Mouse (Mus musculus) midbrain, embryonic 13.5 days (tissue): Measurements from ENCODE around the gene Camk1d. TPM values are rescaled to one million over a fixed set of nuclear protein-coding genes. Genes with fewer than 3 reads are reported as not detected.

ENCODE experiments used
- ATAC-seq: fragments of 200-750 bp; cut with Nextera tagmentation; 2 replicates; pipeline ENCODE4 v1.8.0; 2017; ENCODE audit warnings: mild to moderate bottlenecking, moderate TSS enrichment, moderate library complexity
- H3K27ac ChIP-seq: fragments of 300-500 bp; sonication (generic); 2 replicates; pipeline ENCODE4 v1.5.1; 2015; ENCODE audit warnings: inconsistent platforms, mild to moderate bottlenecking, moderate library complexity
- H3K27me3 ChIP-seq: fragments of 300-500 bp; sonication (generic); 2 replicates; pipeline ENCODE4 v1.6.1; 2015; ENCODE audit warnings: mild to moderate bottlenecking, inconsistent platforms
- H3K36me3 ChIP-seq: fragments of 300-500 bp; sonication (generic); 2 replicates; pipeline ENCODE4 v1.6.1; 2015; ENCODE audit warnings: mild to moderate bottlenecking, inconsistent platforms
- H3K4me1 ChIP-seq: fragments of 300-500 bp; sonication (generic); replicated peaks from 2 replicates; pipeline ENCODE4 v1.6.1; 2015; ENCODE audit warnings: inconsistent platforms
- H3K4me2 ChIP-seq: fragments of 300-500 bp; sonication (generic); replicated peaks from 2 replicates; pipeline ENCODE4 v1.6.1; 2015; ENCODE audit warnings: moderate library complexity, mild to moderate bottlenecking, inconsistent platforms
- H3K4me3 ChIP-seq: fragments of 300-500 bp; sonication (generic); replicated peaks from 2 replicates; pipeline ENCODE4 v1.5.1; 2015; ENCODE audit warnings: mild to moderate bottlenecking, inconsistent platforms
- H3K9ac ChIP-seq: fragments of 300-500 bp; sonication (generic); replicated peaks from 2 replicates; pipeline ENCODE4 v1.6.1; 2015; ENCODE audit warnings: mild to moderate bottlenecking, inconsistent platforms
- H3K9me3 ChIP-seq: fragments of 300-500 bp; sonication (generic); 2 replicates; pipeline ENCODE4 v1.6.1; 2016; ENCODE audit warnings: mild to moderate bottlenecking, inconsistent platforms
- WGBS: fragments of 180-500 bp; shearing (Covaris S2); methylation state at CpG from one replicate; pipeline ENCODE4 v1.1.7; 2015; 5-methylcytosine and 5-hydroxymethylcytosine counted together
- polyA plus RNA-seq: library from polyadenylated mRNA; unstranded; fragments of >200 nt; fragmentation: Nextera tagmentation; extraction: Ambion mirVana; gene quantifications from 2 replicates; pipeline ENCODE4 v1.2.1, GENCODE M21; 2015

Camk1d gene
- polyA plus RNA-seq, 1 experiment from 2014 or later, result 3.9 TPM

DNA sequence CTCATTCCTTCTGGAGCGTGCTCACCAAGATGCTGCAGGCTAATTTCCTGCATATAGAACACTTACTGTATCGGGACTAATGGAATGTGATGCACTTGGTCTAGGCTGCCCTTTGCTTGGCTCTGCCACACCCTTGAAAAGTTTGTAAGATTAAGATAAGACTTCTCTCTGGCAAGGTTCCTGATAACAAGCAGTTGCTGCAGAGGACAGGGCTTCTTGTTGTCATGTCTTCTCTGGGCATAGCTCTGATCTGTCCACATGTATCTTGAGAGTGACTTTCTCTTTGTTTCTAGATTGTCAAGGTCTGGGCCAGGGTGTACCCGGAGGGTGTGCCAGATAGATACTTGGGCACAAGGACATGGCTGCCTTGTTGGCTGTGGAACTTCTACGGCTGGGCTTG is 398.1 kb downstream of the Camk1d start:
- Histone ChIP-seq H3K9ac (no peak overlapping the region), H3K27me3 (peaks cover 49% of the 10 kb centered on the region)

GRCm38 (mm10) chr2:5315291-5315828 is 399.0 kb downstream of the Camk1d start:
- Histone ChIP-seq H3K27me3 (peaks cover 52% of the 10 kb centered on the region), H3K9me3 (no peaks in the 10 kb centered on the region), H3K4me2 (no peak overlapping the region), H3K9ac (no peak overlapping the region), H3K27ac (peak overlapping the region; percentile 49; the same call in 1 of the 2 replicates), H3K4me3 (no peak overlapping the region), H3K4me1 (peaks cover 18% of the 10 kb centered on the region), H3K36me3 (no peaks in the 10 kb centered on the region)
- 46% methylated on average over 8 of the region's 8 CpGs for WGBS
- no peak for ATAC-seq

More for the DNA sequence above, 398.1 kb downstream of the Camk1d start:
- Histone ChIP-seq H3K4me2 (no peak overlapping the region), H3K36me3 (no peaks in the 10 kb centered on the region), H3K9me3 (no peaks in the 10 kb centered on the region), H3K4me3 (no peak overlapping the region), H3K4me1 (peaks cover 18% of the 10 kb centered on the region), H3K27ac (no peak overlapping the region)
- WGBS, result 95% methylated on average over 4 of the region's 4 CpGs
- ATAC-seq, result no peak

DNA sequence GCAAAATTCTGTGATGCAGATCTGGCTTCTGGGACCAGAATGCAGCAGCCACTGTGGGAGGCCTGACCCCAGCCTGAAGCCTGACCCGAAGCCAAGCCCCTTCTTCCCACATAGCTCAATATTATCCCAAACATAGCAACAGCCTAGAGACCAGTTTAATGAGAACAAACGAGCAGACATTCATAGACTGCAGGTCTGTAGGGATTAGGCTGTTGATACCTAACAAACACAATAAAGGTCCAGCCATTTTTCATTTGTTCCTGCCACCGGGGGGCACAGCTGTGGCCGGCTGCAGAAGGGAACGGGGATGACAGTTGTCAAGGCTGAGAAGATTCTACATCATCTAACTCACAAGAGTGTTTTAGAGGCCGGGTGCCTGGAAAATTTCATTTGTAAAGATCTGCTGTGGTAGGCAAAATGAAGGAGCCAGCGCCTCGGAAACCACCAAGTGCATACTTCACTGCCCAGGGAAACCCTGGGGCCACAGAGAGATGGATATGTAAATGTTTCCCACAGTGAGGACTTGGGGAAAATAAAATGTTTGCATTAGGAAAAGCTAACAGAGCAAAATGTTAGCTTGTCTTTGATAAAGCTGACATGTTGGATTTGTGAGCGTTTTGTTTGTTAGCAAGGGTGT is 399.7 kb downstream of the Camk1d start:
- no peak overlapping the region for H3K9ac ChIP-seq
- H3K4me3 ChIP-seq, result no peak overlapping the region
- ATAC-seq, result peak; percentile 91
- no peaks in the 10 kb centered on the region for H3K36me3 ChIP-seq
- H3K27me3 ChIP-seq, result peaks cover 50% of the 10 kb centered on the region
- peak overlapping the region; percentile 49; the same call in 1 of the 2 replicates for H3K27ac ChIP-seq
- H3K9me3 ChIP-seq, result no peaks in the 10 kb centered on the region
- H3K4me2 ChIP-seq, result no peak overlapping the region
- WGBS, result 6% methylated on average over 9 of the region's 9 CpGs
- H3K4me1 ChIP-seq, result peaks cover 18% of the 10 kb centered on the region

GRCm38 (mm10) chr2:5305156-5305555 is 409.2 kb downstream of the Camk1d start:
- WGBS, result 78% methylated on average over 3 of the region's 3 CpGs
- H3K4me1 ChIP-seq, result no peaks in the 10 kb centered on the region
- no peaks in the 10 kb centered on the region for H3K27me3 ChIP-seq
- ATAC-seq, result no peak
- H3K27ac ChIP-seq, result no peak overlapping the region
- no peak overlapping the region for H3K4me2 ChIP-seq
- no peak overlapping the region for H3K4me3 ChIP-seq
- no peaks in the 10 kb centered on the region for H3K9me3 ChIP-seq
- H3K36me3 ChIP-seq, result no peaks in the 10 kb centered on the region
- no peak overlapping the region for H3K9ac ChIP-seq

DNA sequence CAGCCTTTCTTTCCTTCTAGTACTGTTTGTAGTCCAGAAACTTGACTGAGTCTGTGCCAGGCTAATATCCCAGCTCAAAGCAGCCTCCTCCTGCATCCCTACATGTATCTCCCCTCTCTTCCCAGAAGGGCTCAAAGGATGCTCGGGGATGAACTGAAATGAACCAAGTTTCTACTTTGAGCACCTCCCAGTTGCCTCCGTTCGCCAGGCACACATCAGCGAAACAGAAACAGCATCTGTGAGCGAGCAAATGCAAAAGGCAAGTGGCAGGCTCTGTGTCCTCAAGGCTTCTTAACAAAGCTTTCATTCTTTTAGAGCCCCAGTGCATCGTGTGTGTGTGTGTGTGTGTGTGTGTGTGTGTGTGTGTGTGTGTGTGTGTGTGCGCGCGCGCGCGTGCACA is 409.9 kb downstream of the Camk1d start:
- H3K36me3 ChIP-seq, result no peaks in the 10 kb centered on the region

GRCm38 (mm10) chr2:5301286-5301685 is 413.0 kb downstream of the Camk1d start:
- H3K9ac ChIP-seq, result no peak overlapping the region

More for the DNA sequence above, 409.9 kb downstream of the Camk1d start:
- Histone ChIP-seq H3K4me3 (no peak overlapping the region), H3K9ac (no peak overlapping the region), H3K27ac (no peak overlapping the region), H3K9me3 (no peaks in the 10 kb centered on the region), H3K27me3 (no peaks in the 10 kb centered on the region), H3K4me2 (no peak overlapping the region), H3K4me1 (no peaks in the 10 kb centered on the region)
- ATAC-seq, result no peak
- WGBS, result 81% methylated on average over 12 of the region's 12 CpGs

DNA sequence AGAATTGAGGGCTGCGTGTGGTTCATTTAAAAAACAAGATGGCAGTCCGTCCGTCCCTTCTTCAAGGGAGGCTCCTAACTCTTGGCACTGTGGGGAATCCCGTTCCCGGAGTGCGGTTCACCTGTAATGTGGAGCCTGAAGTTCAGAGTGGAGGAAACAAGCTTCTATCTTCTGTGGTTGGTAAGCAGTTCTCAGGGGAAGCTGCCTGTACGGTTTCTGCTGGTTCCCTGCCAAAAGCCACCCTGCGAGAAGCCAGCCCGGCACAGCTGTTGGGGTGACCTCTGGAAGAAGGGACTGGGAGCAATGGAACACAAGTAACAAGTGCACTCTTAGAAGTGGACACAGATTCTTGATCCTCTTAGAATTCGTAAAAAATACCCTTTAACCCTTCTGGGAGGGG is 416.2 kb downstream of the Camk1d start:
- 90% methylated on average over 10 of the region's 10 CpGs for WGBS
- no peaks in the 10 kb centered on the region for H3K4me1 ChIP-seq
- H3K9me3 ChIP-seq, result no peaks in the 10 kb centered on the region
- no peak overlapping the region for H3K9ac ChIP-seq
- no peak overlapping the region for H3K4me2 ChIP-seq
- no peak for ATAC-seq
- H3K27me3 ChIP-seq, result no peaks in the 10 kb centered on the region
- no peak overlapping the region for H3K27ac ChIP-seq
- H3K4me3 ChIP-seq, result no peak overlapping the region
- H3K36me3 ChIP-seq, result no peaks in the 10 kb centered on the region

More at GRCm38 (mm10) chr2:5301286-5301685, 413.0 kb downstream of the Camk1d start:
- Histone ChIP-seq H3K9me3 (no peaks in the 10 kb centered on the region), H3K4me2 (no peak overlapping the region), H3K27ac (no peak overlapping the region), H3K27me3 (no peaks in the 10 kb centered on the region), H3K4me1 (no peaks in the 10 kb centered on the region), H3K4me3 (no peak overlapping the region), H3K36me3 (no peaks in the 10 kb centered on the region)
- ATAC-seq, result no peak
- 94% methylated on average over 12 of the region's 12 CpGs for WGBS

DNA sequence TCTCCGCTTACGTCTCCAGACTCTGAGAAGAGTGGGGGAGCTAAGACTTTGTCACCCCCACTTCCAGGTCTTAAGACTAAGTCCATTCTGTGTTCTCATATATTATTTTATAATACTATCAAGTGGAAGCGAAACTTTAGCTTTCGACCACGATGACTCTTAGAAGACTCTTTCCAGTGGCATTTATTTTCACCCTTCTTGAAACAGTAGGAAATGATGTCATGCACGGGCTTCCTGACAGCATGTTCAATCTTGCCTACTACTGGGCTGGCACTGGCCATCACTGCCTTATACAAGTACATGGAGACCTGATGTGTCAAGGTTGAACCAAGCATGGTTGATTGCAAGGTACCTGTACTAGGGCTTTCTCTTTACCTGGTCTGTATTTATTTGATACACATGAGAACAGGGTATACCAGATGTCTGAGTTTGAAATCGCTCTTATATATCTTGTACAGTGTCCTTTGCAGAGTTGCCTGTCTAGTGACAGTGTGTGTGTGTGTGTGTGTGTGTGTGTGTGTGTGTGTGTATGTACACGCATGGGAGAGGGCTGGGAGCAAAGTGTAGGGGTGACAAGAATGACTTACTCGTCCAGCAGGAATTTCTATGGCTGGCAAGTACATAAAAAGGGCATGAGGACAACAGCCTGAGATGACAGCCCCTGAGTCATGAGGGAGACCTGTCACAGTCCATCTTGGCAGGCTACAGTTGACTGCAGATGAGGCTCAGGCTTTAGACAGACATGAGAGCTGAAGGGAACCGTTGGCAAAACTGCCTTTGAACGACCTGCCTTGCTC is 417.4 kb downstream of the Camk1d start:
- no peak for ATAC-seq
- Histone ChIP-seq H3K36me3 (no peaks in the 10 kb centered on the region), H3K27me3 (no peaks in the 10 kb centered on the region), H3K9ac (no peak overlapping the region), H3K27ac (no peak overlapping the region), H3K4me2 (no peak overlapping the region), H3K4me1 (no peaks in the 10 kb centered on the region), H3K9me3 (no peaks in the 10 kb centered on the region), H3K4me3 (no peak overlapping the region)
- WGBS, result 95% methylated on average over 11 of the region's 11 CpGs

DNA sequence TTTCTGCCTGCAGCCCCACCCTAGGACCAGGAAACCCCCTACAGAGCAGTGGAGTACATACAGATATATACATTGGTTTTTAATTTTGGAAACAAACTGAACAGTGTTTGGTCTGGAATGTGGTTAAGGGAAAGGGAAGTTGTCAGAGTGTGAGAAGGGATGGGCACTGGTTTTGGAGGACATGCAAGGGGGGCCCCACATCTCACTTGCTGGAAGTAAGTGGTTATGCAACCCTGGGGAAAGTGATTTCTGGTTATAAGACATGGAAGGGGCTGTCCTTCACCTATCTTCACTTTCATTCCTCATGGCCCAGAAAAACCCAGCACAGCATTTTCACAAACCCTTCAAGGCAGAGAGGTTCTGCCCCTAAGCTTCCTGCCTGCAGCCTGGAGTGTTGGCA is 419.2 kb downstream of the Camk1d start:
- H3K4me2 ChIP-seq, result no peak overlapping the region
- no peak overlapping the region for H3K27ac ChIP-seq
- H3K9me3 ChIP-seq, result no peaks in the 10 kb centered on the region
- no peak overlapping the region for H3K4me3 ChIP-seq
- H3K36me3 ChIP-seq, result no peaks in the 10 kb centered on the region
- no peak for ATAC-seq
- no peaks in the 10 kb centered on the region for H3K27me3 ChIP-seq
- no peak overlapping the region for H3K9ac ChIP-seq
- H3K4me1 ChIP-seq, result no peaks in the 10 kb centered on the region

- H3K27ac ChIP-seq, result no peak overlapping the region
- H3K4me2 ChIP-seq, result no peak overlapping the region
- H3K9ac ChIP-seq, result no peak overlapping the region
- H3K9me3 ChIP-seq, result no peaks in the 10 kb centered on the region
- H3K4me1 ChIP-seq, result no peaks in the 10 kb centered on the region
- no peak for ATAC-seq
- no peaks in the 10 kb centered on the region for H3K36me3 ChIP-seq
- H3K4me3 ChIP-seq, result no peak overlapping the region
- H3K27me3 ChIP-seq, result no peaks in the 10 kb centered on the region
- 72% methylated on average over 5 of the region's 5 CpGs for WGBS
Measured at GRCm38 (mm10) chr2:5294451-5294850, 419.9 kb downstream of the Camk1d start.

- Histone ChIP-seq H3K4me1 (no peaks in the 10 kb centered on the region), H3K4me3 (no peak overlapping the region), H3K9ac (no peak overlapping the region), H3K4me2 (no peak overlapping the region), H3K27me3 (no peaks in the 10 kb centered on the region), H3K36me3 (no peaks in the 10 kb centered on the region), H3K9me3 (no peaks in the 10 kb centered on the region), H3K27ac (no peak overlapping the region)
- no peak for ATAC-seq
- WGBS, result 83% methylated on average over 4 of the region's 4 CpGs
Measured at GRCm38 (mm10) chr2:5288593-5288992, 425.7 kb downstream of the Camk1d start.

- no peak overlapping the region for H3K4me2 ChIP-seq
- 86% methylated on average over 3 of the region's 3 CpGs for WGBS
- H3K4me1 ChIP-seq, result no peaks in the 10 kb centered on the region
- no peak overlapping the region for H3K27ac ChIP-seq
- H3K9ac ChIP-seq, result no peak overlapping the region
- H3K4me3 ChIP-seq, result no peak overlapping the region
- H3K27me3 ChIP-seq, result no peaks in the 10 kb centered on the region
- H3K9me3 ChIP-seq, result no peaks in the 10 kb centered on the region
- ATAC-seq, result no peak
- no peaks in the 10 kb centered on the region for H3K36me3 ChIP-seq
Measured at GRCm38 (mm10) chr2:5287044-5287380, 427.3 kb downstream of the Camk1d start.
